Mouse (Mus musculus): ENCODE measurements at regions not wholly inside any gene's neighbourhood (a gene's known extent, or its start where the extent isn't known, plus 50 kb on each side); places are given as distances from the start of the nearest gene placed in this dataset.

- peak; percentile 86 to 88 for DNase-seq
- intact Hi-C loops (cut with DNase I), result loop anchor here (5.0 kb wide), 3 partner anchors 61 to 336 kb away; no protein-coding TSS in a partner anchor
These were observed 53.3 kb upstream of the Usp3 start for GRCm38 (mm10) chr9:66646226-66646625.

- no peak for DNase-seq
- intact Hi-C loops (cut with DNase I), result no loop called here
These were observed 58.4 kb upstream of the Usp3 start for GRCm38 (mm10) chr9:66651306-66651705.

- intact Hi-C loops (cut with DNase I), result loop anchor here (5.0 kb wide), 1 partner anchor 35 kb away; no protein-coding TSS in a partner anchor
- DNase-seq, result no peak
These were observed 56.2 kb upstream of the Car12 start for GRCm38 (mm10) chr9:66657116-66657758.

GRCm38 (mm10) chr9:66658707-66659242 lies 54.7 kb upstream of the Car12 start:
- no peak for DNase-seq
- intact Hi-C loops (cut with DNase I), result loop anchor here (5.0 kb wide), 1 partner anchor 34 kb away; no protein-coding TSS in a partner anchor

GRCm38 (mm10) chr9:66659781-66660445 lies 53.6 kb upstream of the Car12 start:
- no peak for DNase-seq
- intact Hi-C loops (cut with DNase I), result loop anchor here (5.0 kb wide), 1 partner anchor 32 kb away; no protein-coding TSS in a partner anchor

- intact Hi-C loops (cut with DNase I), result no loop called here
- DNase-seq, result no peak
These were observed 51.9 kb upstream of the Car12 start for GRCm38 (mm10) chr9:66661596-66661995.

- no peak for DNase-seq
- intact Hi-C loops (cut with DNase I), result no loop called here
These were observed 51.0 kb upstream of the Car12 start for GRCm38 (mm10) chr9:66662443-66662842.
